Mouse (Mus musculus) MEL (cell line): Measurements from ENCODE around the gene Adam23. TPM values are rescaled to one million over a fixed set of nuclear protein-coding genes. Genes with fewer than 3 reads are reported as not detected.

Experiments
- DNase-seq: peaks from one replicate; pipeline ENCODE4 v3.0.0; 2011; ENCODE audit warnings: low read depth, low spot score
- H3K27ac ChIP-seq: 2 replicates; pipeline ENCODE4 v1.5.1; 2012; ENCODE audit warnings: low read depth, mild to moderate bottlenecking, control low read depth, low read length, moderate library complexity; ENCODE audit not compliant: control insufficient read depth
- H3K27me3 ChIP-seq, 2 experiments: fragments of 150-350 bp in 1 of 2; sonication (generic) in 1 of 2; 2 replicates each; pipeline ENCODE4 v1.6.1; 2012; ENCODE audit warnings: low read length in 2 of 2, mild to moderate bottlenecking in 2 of 2, improper control_type of control experiment in 1 of 2, moderate library complexity in 1 of 2; ENCODE audit not compliant: insufficient read depth in 2 of 2, control insufficient read depth in 1 of 2
- H3K36me3 ChIP-seq, 2 experiments: 2 replicates each; pipeline ENCODE4 v1.6.1; 2012 to 2014; ENCODE audit warnings: low read length in 2 of 2, improper control_type of control experiment in 1 of 2, inconsistent platforms in 1 of 2, mild to moderate bottlenecking in 1 of 2; ENCODE audit not compliant: insufficient read depth in 2 of 2, control insufficient read depth in 1 of 2
- H3K4me1 ChIP-seq, 2 experiments: fragments of 150-350 bp in 1 of 2; sonication (generic) in 1 of 2; 2 replicates each; pipeline ENCODE4 v1.6.1; 2012; ENCODE audit warnings: low read length in 2 of 2, improper control_type of control experiment in 1 of 2, mild to moderate bottlenecking in 1 of 2; ENCODE audit not compliant: insufficient read depth in 2 of 2, control insufficient read depth in 1 of 2
- H3K4me3 ChIP-seq, 2 experiments: fragments of 150-350 bp in 1 of 2; sonication (generic) in 1 of 2; 2 replicates each; pipeline ENCODE4 v1.5.1; 2012; ENCODE audit warnings: low read depth in 2 of 2, low read length in 2 of 2, mild to moderate bottlenecking in 2 of 2, moderate library complexity in 2 of 2, control low read depth in 1 of 2, improper control_type of control experiment in 1 of 2; ENCODE audit not compliant: control insufficient read depth in 1 of 2, insufficient read depth in 1 of 2
- H3K79me2 ChIP-seq: 2 replicates; pipeline ENCODE4 v1.6.1; 2012; ENCODE audit warnings: mild to moderate bottlenecking, low read length, moderate library complexity; ENCODE audit not compliant: control insufficient read depth, poor library complexity, insufficient read depth
- H3K9ac ChIP-seq: 2 replicates; pipeline ENCODE4 v1.6.1; 2012; ENCODE audit warnings: low read depth, mild to moderate bottlenecking, control low read depth, low read length, moderate library complexity; ENCODE audit not compliant: control insufficient read depth, poor library complexity, severe bottlenecking
- H3K9me3 ChIP-seq: fragments of 150-350 bp; sonication (generic); replicated peaks from 2 replicates; pipeline ENCODE4 v1.6.1; 2012; ENCODE audit warnings: mild to moderate bottlenecking, low read length, improper control_type of control experiment, moderate library complexity; ENCODE audit not compliant: insufficient read depth
- CHD1 ChIP-seq: IDR thresholded peaks from 2 replicates; pipeline ENCODE4 v1.6.1; 2012; ENCODE audit warnings: low read depth, mild to moderate bottlenecking, inconsistent platforms, low read length, improper control_type of control experiment
- CTCF ChIP-seq, 3 experiments: IDR thresholded peaks in 2 of 3; conservative IDR thresholded peaks in 1 of 3; 2 replicates each; pipeline ENCODE4 v1.5.1; 2011 to 2012; ENCODE audit warnings: low read length in 3 of 3, low read depth in 2 of 3, mild to moderate bottlenecking in 2 of 3, improper control_type of control experiment in 1 of 3, inconsistent platforms in 1 of 3, mixed read lengths in 1 of 3, moderate library complexity in 1 of 3; ENCODE audit not compliant: control insufficient read depth in 1 of 3, insufficient read depth in 1 of 3, poor library complexity in 1 of 3, severe bottlenecking in 1 of 3
- ETS1 ChIP-seq: IDR thresholded peaks from 2 replicates; pipeline ENCODE4 v1.6.1; 2012; ENCODE audit warnings: low read depth, mild to moderate bottlenecking, inconsistent platforms, low read length, improper control_type of control experiment, moderate library complexity
- GABPA ChIP-seq: IDR thresholded peaks from 2 replicates; pipeline ENCODE4 v1.6.1; 2012; ENCODE audit warnings: low read depth, mild to moderate bottlenecking, inconsistent platforms, low read length, improper control_type of control experiment, moderate library complexity
- GATA1 ChIP-seq: IDR thresholded peaks from 2 replicates; pipeline ENCODE4 v1.6.1; 2011; ENCODE audit warnings: low read depth, low read length, improper control_type of control experiment
- MAFK ChIP-seq: IDR thresholded peaks from 2 replicates; pipeline ENCODE4 v1.6.1; 2011; ENCODE audit warnings: low read depth, mild to moderate bottlenecking, low read length, improper control_type of control experiment, borderline replicate concordance
- MAX ChIP-seq: IDR thresholded peaks from 2 replicates; pipeline ENCODE4 v1.6.1; 2011; ENCODE audit warnings: low read length, improper control_type of control experiment
- MAZ ChIP-seq: IDR thresholded peaks from 2 replicates; pipeline ENCODE4 v1.6.1; 2012; ENCODE audit warnings: low read depth, mild to moderate bottlenecking, inconsistent platforms, low read length, improper control_type of control experiment
- MXI1 ChIP-seq: IDR thresholded peaks from 2 replicates; pipeline ENCODE4 v1.6.1; 2011; ENCODE audit warnings: mild to moderate bottlenecking, low read depth, low read length, improper control_type of control experiment
- NELFE ChIP-seq: IDR thresholded peaks from 2 replicates; pipeline ENCODE4 v1.6.1; 2011; ENCODE audit warnings: low read depth, low read length, improper control_type of control experiment
- NRF1 ChIP-seq: IDR thresholded peaks from 2 replicates; pipeline ENCODE4 v1.6.1; 2014; ENCODE audit warnings: low read depth, mild to moderate bottlenecking, inconsistent platforms, low read length, improper control_type of control experiment, moderate library complexity; ENCODE audit not compliant: poor library complexity, insufficient read depth, severe bottlenecking
- POLR2AphosphoS2 ChIP-seq: IDR thresholded peaks from 2 replicates; pipeline ENCODE4 v1.6.1; 2011; ENCODE audit warnings: low read length, improper control_type of control experiment
- POLR2AphosphoS5 ChIP-seq: IDR thresholded peaks from 2 replicates; pipeline ENCODE4 v1.6.1; 2012; ENCODE audit warnings: low read depth, borderline replicate concordance, mild to moderate bottlenecking, inconsistent platforms, low read length, moderate library complexity, mixed read lengths
- RAD21 ChIP-seq: IDR thresholded peaks from 2 replicates; pipeline ENCODE4 v1.6.1; 2011; ENCODE audit warnings: mild to moderate bottlenecking, low read depth, low read length, improper control_type of control experiment
- RCOR1 ChIP-seq: IDR thresholded peaks from 2 replicates; pipeline ENCODE4 v1.6.1; 2012; ENCODE audit warnings: low read depth, mild to moderate bottlenecking, inconsistent platforms, low read length, improper control_type of control experiment
- SMC3 ChIP-seq: IDR thresholded peaks from 2 replicates; pipeline ENCODE4 v1.6.1; 2011; ENCODE audit warnings: low read depth, low read length, improper control_type of control experiment
- UBTF ChIP-seq: IDR thresholded peaks from 2 replicates; pipeline ENCODE4 v1.6.1; 2012; ENCODE audit warnings: low read depth, mild to moderate bottlenecking, inconsistent platforms, low read length, improper control_type of control experiment, moderate library complexity, borderline replicate concordance; ENCODE audit not compliant: insufficient read depth
- USF2 ChIP-seq, 2 experiments: IDR thresholded peaks; 2 replicates each; pipeline ENCODE4 v1.6.1; 2011 to 2012; ENCODE audit warnings: improper control_type of control experiment in 2 of 2, low read length in 2 of 2, borderline replicate concordance in 1 of 2, inconsistent platforms in 1 of 2, low read depth in 1 of 2, mild to moderate bottlenecking in 1 of 2; ENCODE audit not compliant: insufficient read depth in 1 of 2
- ZKSCAN1 ChIP-seq: IDR thresholded peaks from 2 replicates; pipeline ENCODE4 v1.6.1; 2012; ENCODE audit warnings: low read depth, mild to moderate bottlenecking, inconsistent platforms, low read length, improper control_type of control experiment, moderate library complexity
- ZMIZ1 ChIP-seq: IDR thresholded peaks from 2 replicates; pipeline ENCODE4 v1.6.1; 2012; ENCODE audit warnings: low read depth, mild to moderate bottlenecking, inconsistent platforms, low read length, improper control_type of control experiment, moderate library complexity
- ZNF384 ChIP-seq: IDR thresholded peaks from 2 replicates; pipeline ENCODE4 v1.6.1; 2012; ENCODE audit warnings: low read depth, mild to moderate bottlenecking, inconsistent platforms, low read length, improper control_type of control experiment
- polyA plus RNA-seq, 2 experiments: library from polyadenylated mRNA; stranded (reverse) in 1 of 2; unstranded in 1 of 2; fragments of >175 nt in 1 of 2; fragments of >200 nt in 1 of 2; gene quantifications; 2 replicates each; pipeline versions ENCODE4 v1.2.1 to v1.2.4; 2012; ENCODE audit warnings: low replicate concordance in 2 of 2, low read depth in 1 of 2; ENCODE audit not compliant: insufficient read length in 2 of 2, insufficient read depth in 1 of 2, missing spikeins in 1 of 2
- total RNA-seq: library from RNA; depleted of rRNA; stranded (reverse); fragments of 300-350 nt; gene quantifications from 2 replicates; pipeline ENCODE4 v1.2.3, GENCODE M21; 2012

The Adam23 gene
- total and polyA plus RNA-seq, 3 experiments = not detected

GRCm38 (mm10) chr1:63553039-63553438, 107.3 kb downstream of the Adam23 start:
- no peak overlapping the region for H3K4me3 ChIP-seq
- H3K4me1 ChIP-seq = no peaks in the 10 kb centered on the region
- H3K79me2 ChIP-seq = no peaks in the 10 kb centered on the region
- no peak overlapping the region for H3K9ac ChIP-seq
- no peak overlapping the region for H3K27ac ChIP-seq
- TF ChIP-seq ETS1 (no peak), MAX (no peak), RAD21 (no peak)
- H3K27me3 ChIP-seq = no peaks in the 10 kb centered on the region; a peak in 2 of 4 replicates
- H3K9me3 ChIP-seq = no peaks in the 10 kb centered on the region
- no peaks in the 10 kb centered on the region for H3K36me3 ChIP-seq
- no peak for DNase-seq

- H3K9me3 ChIP-seq = no peaks in the 10 kb centered on the region
- no peaks in the 10 kb centered on the region for H3K4me1 ChIP-seq
- no peaks in the 10 kb centered on the region for H3K79me2 ChIP-seq
- no peak overlapping the region for H3K27ac ChIP-seq
- no peak for DNase-seq
- no peaks in the 10 kb centered on the region for H3K36me3 ChIP-seq
- TF ChIP-seq GABPA = no peak
- no peak for TF ChIP-seq MXI1
- TF ChIP-seq NRF1 = no peak
- TF ChIP-seq RAD21 = no peak
- TF ChIP-seq CHD1 = no peak
- TF ChIP-seq MAZ = no peak
- TF ChIP-seq POLR2AphosphoS5 = no peak
- no peak for TF ChIP-seq MAFK
- no peak for TF ChIP-seq ZKSCAN1
- no peak for TF ChIP-seq GATA1
- TF ChIP-seq USF2 (IDR thresholded peaks at IDR 0.05; ENCODE audit: borderline replicate concordance in 1 of 2, insufficient read depth in 1 of 2, low read depth in 1 of 2, low read length in 2 of 2) = no peak
- no peak for TF ChIP-seq NELFE
- no peak for TF ChIP-seq ZNF384
- no peak for TF ChIP-seq ZMIZ1
- no peak for TF ChIP-seq SMC3
- TF ChIP-seq UBTF = no peak
- TF ChIP-seq CTCF (IDR thresholded peaks at IDR 0.05 in 2 of 3, conservative IDR thresholded peaks at IDR 0.05 in 1 of 3; ENCODE audit: control insufficient read depth in 1 of 3, insufficient read depth in 1 of 3, low read depth in 2 of 3, low read length in 3 of 3, poor library complexity in 1 of 3, severe bottlenecking in 1 of 3) = no peak
- no peak for TF ChIP-seq RCOR1
- TF ChIP-seq POLR2AphosphoS2 = no peak
- no peak overlapping the region for H3K4me3 ChIP-seq
- no peaks in the 10 kb centered on the region for H3K27me3 ChIP-seq
- no peak overlapping the region for H3K9ac ChIP-seq
Observed at GRCm38 (mm10) chr1:63561772-63562520, 116.3 kb downstream of the Adam23 start.
